14 mouse cellular contexts compared by ENCODE assay signal in genomic region chr11:113424765-113425164, GRCm38 (mm10).
"Had no signal": no experiment of that assay in that cellular context is flagged by ENCODE, and none has a peak within 500 bp of the region (broad histone marks: within the 10 kb centered on the region; RNA-seq: fewer than 3 reads in every experiment).

No protein-coding gene starts in this region.

- DNase-seq: lung, embryonic 14.5 days; lung, postnatal 14 days; right cerebral cortex, postnatal 14 days; thymus, adult 18-20 months; thymus, postnatal 14 days had no signal

- H3K4me2 ChIP-seq: hindbrain, embryonic 15.5 days; liver, embryonic 11.5 days; liver, embryonic 15.5 days; lung, embryonic 14.5 days; midbrain, embryonic 11.5 days; midbrain, embryonic 15.5 days; neural tube, embryonic 12.5 days had no signal

- H3K9ac ChIP-seq: hindbrain, embryonic 15.5 days; liver, embryonic 15.5 days; lung, embryonic 14.5 days; midbrain, embryonic 15.5 days; neural tube, embryonic 12.5 days had no signal

- H3K27ac ChIP-seq: limb, embryonic 10.5 days; liver, embryonic 15.5 days; macrophage; midbrain, embryonic 15.5 days; neural tube, embryonic 12.5 days had no signal

- ATAC-seq: midbrain, embryonic 15.5 days had no signal

- H3K4me3 ChIP-seq: hindbrain, embryonic 15.5 days; limb, embryonic 10.5 days; liver, embryonic 15.5 days; megakaryocyte, embryonic 14.5 days; midbrain, embryonic 15.5 days; neural tube, embryonic 12.5 days had no signal

- H3K9me3 ChIP-seq: hindbrain, embryonic 15.5 days; limb, embryonic 10.5 days; liver, embryonic 15.5 days; midbrain, embryonic 15.5 days; neural tube, embryonic 12.5 days had no signal

- H3K4me1 ChIP-seq: liver, embryonic 15.5 days had no signal

- H3K36me3 ChIP-seq: hindbrain, embryonic 15.5 days; limb, embryonic 10.5 days; liver, embryonic 15.5 days; midbrain, embryonic 15.5 days; neural tube, embryonic 12.5 days had no signal

- H3K27me3 ChIP-seq: hindbrain, embryonic 15.5 days; liver, embryonic 15.5 days; megakaryocyte, embryonic 14.5 days; midbrain, embryonic 15.5 days; neural tube, embryonic 12.5 days had no signal
